Mouse (Mus musculus) spleen, adult 12 weeks (tissue): Measurements from ENCODE around the gene Tnfrsf17.
"Not testable (repeated sequence)": the region's sequence is repeated elsewhere in the genome, so short reads cannot be mapped to it uniquely, and the experiment has no call there.

Source experiments
- DNase-seq: peaks from one replicate; pipeline ENCODE4 v3.0.0; 2022; ENCODE audit warnings: low spot score

Tnfrsf17 gene

GRCm38 (mm10) chr16:11343292-11343815, 29.7 kb downstream of the Tnfrsf17 start:
- no peak for DNase-seq

DNA sequence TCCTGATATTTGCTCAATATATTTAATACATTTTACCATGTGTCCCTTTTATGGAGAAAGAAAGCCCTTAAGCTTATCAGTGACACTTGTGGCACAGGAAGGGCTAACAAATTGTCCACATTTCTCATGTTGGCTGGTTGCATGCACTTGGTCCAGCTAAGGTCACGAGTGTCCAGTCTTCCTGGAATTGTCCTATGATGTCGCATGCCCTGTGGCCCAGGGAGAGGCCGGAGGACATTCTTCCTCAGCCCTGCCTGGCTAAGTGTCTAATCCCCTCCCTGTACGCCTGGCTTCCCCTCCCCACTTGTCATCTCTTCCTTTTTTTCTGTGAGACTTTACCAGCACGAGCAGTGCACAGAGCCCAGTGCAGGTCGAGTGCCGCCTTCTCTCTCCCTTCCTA, 38.3 kb downstream of the Tnfrsf17 start:
- DNase-seq, result no peak

- no peak for DNase-seq
Observed at GRCm38 (mm10) chr16:11359173-11359572, 45.6 kb downstream of the Tnfrsf17 start.

GRCm38 (mm10) chr16:11359919-11360318, 46.3 kb downstream of the Tnfrsf17 start:
- DNase-seq, result no peak

DNA sequence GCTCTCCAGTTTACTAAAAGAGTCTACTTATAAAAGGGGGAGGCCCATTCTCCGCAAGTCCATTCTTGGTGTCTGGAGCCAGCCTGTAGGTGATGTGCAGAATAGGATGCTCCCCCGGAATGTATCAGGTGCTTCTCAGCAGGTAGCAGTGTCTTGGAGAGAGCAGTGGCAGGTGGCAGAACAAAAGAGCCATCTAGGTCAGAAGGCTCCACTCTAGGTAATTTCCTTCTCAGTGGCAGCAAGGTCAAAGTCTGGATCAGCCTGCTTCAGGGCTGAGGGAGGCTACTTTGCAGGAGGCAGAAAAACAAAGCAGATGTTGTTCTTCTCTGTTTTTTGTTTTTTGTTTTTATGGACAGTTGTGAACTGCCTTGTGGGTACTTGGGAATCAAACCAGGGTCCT, 47.0 kb downstream of the Tnfrsf17 start:
- DNase-seq, result not testable (repeated sequence)

GRCm38 (mm10) chr16:11365626-11366025, 52.0 kb downstream of the Tnfrsf17 start:
- no peak for DNase-seq

DNA sequence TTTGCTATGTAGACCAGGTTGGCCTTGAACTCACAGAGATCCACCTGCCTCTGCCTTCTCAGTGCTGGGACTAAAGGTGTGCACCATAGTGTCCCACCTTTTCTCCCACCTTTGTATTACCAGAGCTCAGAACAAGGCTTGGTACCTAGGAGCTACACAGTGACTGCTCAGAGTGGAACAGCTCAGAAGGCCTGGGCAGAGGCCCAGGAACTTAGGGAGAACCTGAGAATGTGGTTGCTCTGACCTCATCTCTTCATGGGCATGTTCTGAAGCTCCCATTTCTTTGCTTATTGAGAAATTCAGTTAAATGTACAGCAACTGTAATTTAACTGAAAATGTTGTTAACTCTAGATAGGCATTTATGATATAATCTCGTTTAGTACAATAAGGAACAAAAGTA, 53.2 kb downstream of the Tnfrsf17 start:
- no peak for DNase-seq

- no peak for DNase-seq
Observed at GRCm38 (mm10) chr16:11368412-11368811, 54.8 kb downstream of the Tnfrsf17 start.

DNA sequence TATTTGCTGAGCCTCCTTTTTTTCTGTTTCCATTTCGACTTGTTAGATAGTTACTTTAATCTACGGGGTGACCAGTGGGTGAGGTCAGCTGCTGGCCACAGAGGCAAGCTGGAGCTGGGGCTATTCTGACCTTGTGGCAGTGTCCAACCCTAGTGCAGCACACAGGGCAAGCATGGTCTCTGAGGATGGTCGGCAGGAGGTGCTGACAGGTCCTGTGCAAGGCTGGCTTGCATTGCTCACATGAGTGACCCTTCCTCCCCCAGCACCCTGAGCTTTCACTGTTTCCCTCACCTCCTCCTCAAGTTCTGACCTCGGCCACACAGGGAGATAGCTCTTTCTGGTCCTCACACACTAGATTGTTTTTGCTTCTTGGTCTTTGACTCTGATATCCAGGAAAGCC, 55.5 kb downstream of the Tnfrsf17 start:
- DNase-seq, result no peak

DNA sequence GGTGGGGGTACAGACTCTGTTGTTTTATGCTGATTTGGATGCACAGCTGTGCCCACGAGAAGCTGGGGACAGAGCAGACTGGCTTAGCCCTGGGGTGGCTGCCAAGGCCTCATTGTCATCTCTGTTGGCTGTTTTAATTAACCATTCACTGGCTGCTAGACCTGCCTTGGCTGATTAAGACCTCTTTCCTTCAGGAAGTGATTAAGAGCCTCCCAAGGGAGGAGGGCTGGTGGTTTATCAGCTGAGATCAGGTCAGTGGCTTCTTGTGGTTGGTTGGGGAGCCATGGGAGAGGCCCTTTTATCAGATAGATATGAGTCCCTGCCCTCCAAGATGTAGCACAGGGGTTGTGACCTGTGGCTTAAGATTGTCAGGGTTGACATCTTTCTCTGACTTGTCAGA, 56.0 kb downstream of the Tnfrsf17 start:
- no peak for DNase-seq
